Mouse (Mus musculus) C2C12 (cell line): ENCODE results near the gene A830031A19Rik.

ENCODE experiments used
- CEBPB ChIP-seq: IDR thresholded peaks from one replicate; pipeline ENCODE4 v1.6.1; 2011; ENCODE audit warnings: low read depth, mild to moderate bottlenecking, control low read depth, moderate library complexity
- CTCF ChIP-seq: IDR thresholded peaks from one replicate; pipeline ENCODE4 v1.5.1; 2011; ENCODE audit not compliant: control insufficient read depth, insufficient read depth, insufficient read length
- MAX ChIP-seq: IDR thresholded peaks from one replicate; pipeline ENCODE4 v1.6.1; 2011; ENCODE audit warnings: mild to moderate bottlenecking, control low read depth
- MYOD1 ChIP-seq: IDR thresholded peaks from one replicate; pipeline ENCODE4 v1.6.1; 2011; ENCODE audit warnings: low read depth; ENCODE audit not compliant: control insufficient read depth, insufficient read length
- MYOG ChIP-seq: IDR thresholded peaks from one replicate; pipeline ENCODE4 v1.6.1; 2011; ENCODE audit not compliant: control insufficient read depth, insufficient read length; ENCODE audit errors: extremely low read depth
- USF1 ChIP-seq: IDR thresholded peaks from one replicate; pipeline ENCODE4 v1.6.1; 2011; ENCODE audit warnings: low read depth, mild to moderate bottlenecking, control low read depth, moderate library complexity

DNA sequence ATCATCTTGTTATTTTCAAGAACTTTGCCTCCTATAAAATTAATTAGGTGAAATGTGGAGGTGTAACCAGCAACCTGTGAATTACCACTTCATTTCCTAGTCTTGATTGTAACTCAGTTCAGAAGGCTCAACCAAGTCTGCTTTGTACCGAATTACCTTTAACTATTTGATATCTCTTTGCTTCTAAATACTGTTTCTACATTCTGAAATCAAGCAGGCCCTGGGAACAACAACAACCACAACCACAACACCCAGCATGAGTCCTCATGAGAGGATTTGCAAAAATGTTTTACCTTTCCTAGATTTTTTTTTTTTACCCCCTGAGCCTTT is 8.2 kb upstream of the A830031A19Rik start:
- TF ChIP-seq CTCF (no peak), MAX (no peak), MYOD1 (no peak), USF1 (no peak), MYOG (no peak), CEBPB (no peak)
